Mouse (Mus musculus): ENCODE results near the gene Wfdc15b. TPM values are rescaled to one million over a fixed set of nuclear protein-coding genes. Genes with fewer than 3 reads are reported as not detected.
A peak's percentile ranks its signal among the peaks of the same experiment; 100 is the strongest.

Wfdc15b gene
- polyA plus RNA-seq, 1 experiment from 2014 or later, result 0.39 TPM

GRCm38 (mm10) chr2:164173394-164173793 is 48.1 kb downstream of the Wfdc15b start:
- peaks cover 24% of the 10 kb centered on the region for H3K4me1 ChIP-seq (ENCODE audit: control insufficient read depth, insufficient read depth, low read length)
- DNase-seq (ENCODE audit: low spot score), result no peak
- H3K36me3 ChIP-seq (ENCODE audit: control insufficient read depth, insufficient read depth, low read length), result no peaks in the 10 kb centered on the region
- no peak for ATAC-seq (ENCODE audit: low read depth)
- no peak overlapping the region for H3K4me3 ChIP-seq (ENCODE audit: low read depth, low read length)
- H3K4me2 ChIP-seq (ENCODE audit: low read depth, low read length), result no peak overlapping the region
- H3K9me3 ChIP-seq (ENCODE audit: control insufficient read depth, low read length), result no peaks in the 10 kb centered on the region
- no peak overlapping the region for H3K9ac ChIP-seq (ENCODE audit: low read depth, low read length)
- peaks cover 41% of the 10 kb centered on the region for H3K27me3 ChIP-seq (replicated peaks; ENCODE audit: control insufficient read depth, insufficient read depth, low read length)
- WGBS, result 55% methylated on average over 3 of the region's 3 CpGs
- no peak overlapping the region for H3K27ac ChIP-seq (replicated peaks; ENCODE audit: low read depth, low read length)

- Histone ChIP-seq H3K4me3 (ENCODE audit: low read depth, low read length) (peak within 1 kb of the TSS; percentile 37), H3K27me3 (replicated peaks; ENCODE audit: control insufficient read depth, insufficient read depth, low read length) (peaks cover 66% of the 10 kb centered on the region), H3K9me3 (ENCODE audit: control insufficient read depth, low read length) (no peaks in the 10 kb centered on the region), H3K27ac (replicated peaks; ENCODE audit: low read depth, low read length) (no peak within 1 kb of the TSS), H3K36me3 (ENCODE audit: control insufficient read depth, insufficient read depth, low read length) (no peaks in the 10 kb centered on the region), H3K4me2 (ENCODE audit: low read depth, low read length) (peak within 1 kb of the TSS; percentile 68), H3K4me1 (ENCODE audit: control insufficient read depth, insufficient read depth, low read length) (peaks cover 31% of the 10 kb centered on the region), H3K9ac (ENCODE audit: low read depth, low read length) (peak within 1 kb of the TSS; percentile 55)
- ATAC-seq (ENCODE audit: low read depth) (no peak), DNase-seq (ENCODE audit: low spot score) (no peak)
- WGBS, result 0% methylated on average over 16 of the region's 29 CpGs
Observed at GRCm38 (mm10) chr2:164170902-164171301, 50.6 kb downstream of the Wfdc15b start, which contains the start of gene Kcns1. TSS of gene Kcns1 (minus strand) at chr2:164171113.

- Histone ChIP-seq H3K27ac (replicated peaks; ENCODE audit: low read depth, low read length) (no peak overlapping the region), H3K4me1 (ENCODE audit: control insufficient read depth, insufficient read depth, low read length) (peaks cover 31% of the 10 kb centered on the region), H3K27me3 (replicated peaks; ENCODE audit: control insufficient read depth, insufficient read depth, low read length) (peaks cover 66% of the 10 kb centered on the region), H3K9me3 (ENCODE audit: control insufficient read depth, low read length) (no peaks in the 10 kb centered on the region), H3K36me3 (ENCODE audit: control insufficient read depth, insufficient read depth, low read length) (no peaks in the 10 kb centered on the region), H3K4me2 (ENCODE audit: low read depth, low read length) (peak overlapping the region; percentile 68), H3K4me3 (ENCODE audit: low read depth, low read length) (peak overlapping the region; percentile 37), H3K9ac (ENCODE audit: low read depth, low read length) (0 out of 2 replicates have a peak overlapping the region, but pooled peaks have one; percentile 55)
- 5% methylated on average over 11 of the region's 11 CpGs for WGBS
- ATAC-seq (ENCODE audit: low read depth), result no peak
- no peak for DNase-seq (ENCODE audit: low spot score)
Observed at GRCm38 (mm10) chr2:164170326-164170725, 51.1 kb downstream of the Wfdc15b start.

GRCm38 (mm10) chr2:164168571-164168946 is 52.9 kb downstream of the Wfdc15b start:
- peak overlapping the region; percentile 38 for H3K4me3 ChIP-seq (ENCODE audit: low read depth, low read length)
- H3K4me1 ChIP-seq (ENCODE audit: control insufficient read depth, insufficient read depth, low read length), result peaks cover 24% of the 10 kb centered on the region
- no peaks in the 10 kb centered on the region for H3K9me3 ChIP-seq (ENCODE audit: control insufficient read depth, low read length)
- ATAC-seq (ENCODE audit: low read depth) (no peak; the same call in 1 of the 2 replicates), DNase-seq (ENCODE audit: low spot score) (no peak)
- H3K27ac ChIP-seq (replicated peaks; ENCODE audit: low read depth, low read length), result no peak overlapping the region
- H3K36me3 ChIP-seq (ENCODE audit: control insufficient read depth, insufficient read depth, low read length), result no peaks in the 10 kb centered on the region
- H3K27me3 ChIP-seq (replicated peaks; ENCODE audit: control insufficient read depth, insufficient read depth, low read length), result peaks cover 66% of the 10 kb centered on the region
- H3K9ac ChIP-seq (ENCODE audit: low read depth, low read length), result peak overlapping the region; percentile 48
- 40% methylated on average over 3 of the region's 42 CpGs for WGBS
- peak overlapping the region; percentile 60 for H3K4me2 ChIP-seq (ENCODE audit: low read depth, low read length)

- Histone ChIP-seq H3K36me3 (ENCODE audit: control insufficient read depth, insufficient read depth, low read length) (no peaks in the 10 kb centered on the region), H3K9ac (ENCODE audit: low read depth, low read length) (peak overlapping the region; percentile 48), H3K27ac (replicated peaks; ENCODE audit: low read depth, low read length) (no peak overlapping the region), H3K9me3 (ENCODE audit: control insufficient read depth, low read length) (no peaks in the 10 kb centered on the region), H3K27me3 (replicated peaks; ENCODE audit: control insufficient read depth, insufficient read depth, low read length) (peaks cover 66% of the 10 kb centered on the region), H3K4me2 (ENCODE audit: low read depth, low read length) (peak overlapping the region; percentile 60), H3K4me3 (ENCODE audit: low read depth, low read length) (peak overlapping the region; percentile 38), H3K4me1 (ENCODE audit: control insufficient read depth, insufficient read depth, low read length) (peaks cover 24% of the 10 kb centered on the region)
- no peak for DNase-seq (ENCODE audit: low spot score)
- WGBS, result 16% methylated on average over 54 of the region's 90 CpGs
- peak; percentile 26; the same call in 1 of the 2 replicates for ATAC-seq (ENCODE audit: low read depth)
Observed at GRCm38 (mm10) chr2:164167752-164168570, 53.5 kb downstream of the Wfdc15b start.

- Histone ChIP-seq H3K36me3 (ENCODE audit: control insufficient read depth, insufficient read depth, low read length) (no peaks in the 10 kb centered on the region), H3K4me2 (ENCODE audit: low read depth, low read length) (no peak overlapping the region), H3K9me3 (ENCODE audit: control insufficient read depth, low read length) (no peaks in the 10 kb centered on the region), H3K27ac (replicated peaks; ENCODE audit: low read depth, low read length) (no peak overlapping the region), H3K4me3 (ENCODE audit: low read depth, low read length) (no peak overlapping the region), H3K4me1 (ENCODE audit: control insufficient read depth, insufficient read depth, low read length) (peaks cover 11% of the 10 kb centered on the region), H3K27me3 (replicated peaks; ENCODE audit: control insufficient read depth, insufficient read depth, low read length) (peaks cover 41% of the 10 kb centered on the region), H3K9ac (ENCODE audit: low read depth, low read length) (no peak overlapping the region)
- DNase-seq (ENCODE audit: low spot score), result no peak
- ATAC-seq (ENCODE audit: low read depth), result no peak
- WGBS, result 91% methylated on average over 5 of the region's 5 CpGs
Observed at GRCm38 (mm10) chr2:164164941-164165340, 56.5 kb downstream of the Wfdc15b start.

Other genes starting within 250 kb of the Wfdc15b start
- gene Ywhab, start 226.7 kb downstream of the Wfdc15b start, polyA plus RNA-seq (2014; fragmentation: Nextera tagmentation; extraction: Ambion mirVana), result 276 and 293 TPM in 2 replicates
- 2.8 and 4.9 TPM in 2 replicates for gene Pabpc1l, start 196.2 kb downstream of the Wfdc15b start, polyA plus RNA-seq (2014; fragmentation: Nextera tagmentation; extraction: Ambion mirVana)
- 22.3 and 24.4 TPM in 2 replicates for gene Stk4, start 151.3 kb downstream of the Wfdc15b start, polyA plus RNA-seq (2014; fragmentation: Nextera tagmentation; extraction: Ambion mirVana)
- 53.4 and 55.8 TPM in 2 replicates for gene Tomm34, start 150.5 kb downstream of the Wfdc15b start, polyA plus RNA-seq (2014; fragmentation: Nextera tagmentation; extraction: Ambion mirVana)
- gene Kcns1, start 50.5 kb downstream of the Wfdc15b start, polyA plus RNA-seq (2014; fragmentation: Nextera tagmentation; extraction: Ambion mirVana), result 0.85 and 1.2 TPM in 2 replicates
- gene Wfdc5, start 38.9 kb downstream of the Wfdc15b start, polyA plus RNA-seq (2014; fragmentation: Nextera tagmentation; extraction: Ambion mirVana), result 0.48 and 0.96 TPM in 2 replicates
- 0.28 TPM in 1 of 2 replicates, not detected in the other for gene Wfdc12, start 31.1 kb downstream of the Wfdc15b start, polyA plus RNA-seq (2014; fragmentation: Nextera tagmentation; extraction: Ambion mirVana)
- gene Wfdc15a, start 21.5 kb downstream of the Wfdc15b start, polyA plus RNA-seq (2014; fragmentation: Nextera tagmentation; extraction: Ambion mirVana), result not detected in 2 replicates
- not detected in 2 replicates for gene Svs2, start 16.8 kb upstream of the Wfdc15b start, polyA plus RNA-seq (2014; fragmentation: Nextera tagmentation; extraction: Ambion mirVana)
- not detected in 2 replicates for gene Svs3b, start 35.0 kb upstream of the Wfdc15b start, polyA plus RNA-seq (2014; fragmentation: Nextera tagmentation; extraction: Ambion mirVana)
- not detected in 2 replicates for gene Svs4, start 56.8 kb upstream of the Wfdc15b start, polyA plus RNA-seq (2014; fragmentation: Nextera tagmentation; extraction: Ambion mirVana)
- not detected in 2 replicates for gene Svs3a, start 67.6 kb upstream of the Wfdc15b start, polyA plus RNA-seq (2014; fragmentation: Nextera tagmentation; extraction: Ambion mirVana)
- gene Svs6, start 95.1 kb upstream of the Wfdc15b start, polyA plus RNA-seq (2014; fragmentation: Nextera tagmentation; extraction: Ambion mirVana), result not detected in 2 replicates
- gene Svs5, start 111.1 kb upstream of the Wfdc15b start, polyA plus RNA-seq (2014; fragmentation: Nextera tagmentation; extraction: Ambion mirVana), result not detected in 2 replicates
- 1.3 and 2.1 TPM in 2 replicates for gene Slpi, start 167.4 kb upstream of the Wfdc15b start, polyA plus RNA-seq (2014; fragmentation: Nextera tagmentation; extraction: Ambion mirVana)
- gene Rbpjl, start 181.5 kb upstream of the Wfdc15b start, polyA plus RNA-seq (2014; fragmentation: Nextera tagmentation; extraction: Ambion mirVana), result 0.42 and 0.52 TPM in 2 replicates
- gene Matn4, start 183.5 kb upstream of the Wfdc15b start, polyA plus RNA-seq (2014; fragmentation: Nextera tagmentation; extraction: Ambion mirVana), result 15.6 and 20.6 TPM in 2 replicates
- 57.1 and 58.4 TPM in 2 replicates for gene Sdc4, start 222.2 kb upstream of the Wfdc15b start, polyA plus RNA-seq (2014; fragmentation: Nextera tagmentation; extraction: Ambion mirVana)
- gene Sys1, start 235.3 kb upstream of the Wfdc15b start, polyA plus RNA-seq (2014; fragmentation: Nextera tagmentation; extraction: Ambion mirVana), result 63.3 and 68.3 TPM in 2 replicates
- 12.5 and 14.7 TPM in 2 replicates for gene Gm20458, start 239.3 kb upstream of the Wfdc15b start, polyA plus RNA-seq (2014; fragmentation: Nextera tagmentation; extraction: Ambion mirVana)